Mouse (Mus musculus) ES-Bruce4 (cell line): ENCODE measurements around the gene Socs3. TPM values are rescaled to one million over a fixed set of nuclear protein-coding genes. Genes with fewer than 3 reads are reported as not detected.

Source experiments
- H3K27ac ChIP-seq: 2 replicates; pipeline ENCODE4 v1.5.1; 2012; ENCODE audit warnings: low read length, inconsistent platforms; ENCODE audit not compliant: insufficient read depth
- H3K27me3 ChIP-seq: 2 replicates; pipeline ENCODE4 v1.6.1; 2012; ENCODE audit warnings: mild to moderate bottlenecking, low read length, inconsistent platforms; ENCODE audit not compliant: control insufficient read depth, poor library complexity, insufficient read depth, severe bottlenecking
- H3K36me3 ChIP-seq: 2 replicates; pipeline ENCODE4 v1.6.1; 2012; ENCODE audit warnings: inconsistent platforms, mild to moderate bottlenecking, low read length, moderate library complexity; ENCODE audit not compliant: control insufficient read depth, poor library complexity, insufficient read depth, severe bottlenecking
- H3K4me1 ChIP-seq: one replicate; pipeline ENCODE4 v1.8.1; 2011; ENCODE audit warnings: low read length; ENCODE audit not compliant: control insufficient read depth, insufficient read depth
- H3K4me3 ChIP-seq: 2 replicates; pipeline ENCODE4 v1.5.1; 2011; ENCODE audit warnings: low read depth, mild to moderate bottlenecking, low read length
- H3K9ac ChIP-seq: 2 replicates; pipeline ENCODE4 v1.6.1; 2012; ENCODE audit warnings: low read depth, mild to moderate bottlenecking, inconsistent platforms; ENCODE audit not compliant: poor library complexity, severe bottlenecking
- H3K9me3 ChIP-seq: replicated peaks from 2 replicates; pipeline ENCODE4 v1.6.1; 2012; ENCODE audit warnings: mild to moderate bottlenecking, low read length, inconsistent platforms; ENCODE audit not compliant: control insufficient read depth, poor library complexity, insufficient read depth, severe bottlenecking
- CTCF ChIP-seq: IDR thresholded peaks from one replicate; pipeline ENCODE4 v1.8.1; 2011; ENCODE audit warnings: low read depth, low read length
- EP300 ChIP-seq: IDR thresholded peaks from 2 replicates; pipeline ENCODE4 v1.6.1; 2011; ENCODE audit warnings: low read depth, low read length; ENCODE audit not compliant: insufficient read depth
- POLR2A ChIP-seq: IDR thresholded peaks from one replicate; pipeline ENCODE4 v1.8.1; 2011; ENCODE audit warnings: low read length; ENCODE audit not compliant: insufficient read depth
- polyA plus RNA-seq: library from polyadenylated mRNA; stranded (reverse); fragments of >200 nt; gene quantifications from 2 replicates; pipeline ENCODE4 v1.2.4, GENCODE M21; 2011; ENCODE audit warnings: low read depth; ENCODE audit not compliant: missing spikeins, insufficient read depth, insufficient read length

Socs3 gene
- polyA plus RNA-seq, 1 experiment: 61.5 TPM

GRCm38 (mm10) chr11:117971646-117972242 is 1.9 kb upstream of the Socs3 start:
- no peak for TF ChIP-seq POLR2A
- no peak for TF ChIP-seq EP300
- no peak overlapping the region for H3K9ac ChIP-seq
- no peaks in the 10 kb centered on the region for H3K9me3 ChIP-seq
- H3K36me3 ChIP-seq: peaks cover 14% of the 10 kb centered on the region
- no peak overlapping the region for H3K4me3 ChIP-seq
- H3K27ac ChIP-seq: peak overlapping the region; percentile 96
- H3K4me1 ChIP-seq: peaks cover 13% of the 10 kb centered on the region
- no peaks in the 10 kb centered on the region for H3K27me3 ChIP-seq

DNA sequence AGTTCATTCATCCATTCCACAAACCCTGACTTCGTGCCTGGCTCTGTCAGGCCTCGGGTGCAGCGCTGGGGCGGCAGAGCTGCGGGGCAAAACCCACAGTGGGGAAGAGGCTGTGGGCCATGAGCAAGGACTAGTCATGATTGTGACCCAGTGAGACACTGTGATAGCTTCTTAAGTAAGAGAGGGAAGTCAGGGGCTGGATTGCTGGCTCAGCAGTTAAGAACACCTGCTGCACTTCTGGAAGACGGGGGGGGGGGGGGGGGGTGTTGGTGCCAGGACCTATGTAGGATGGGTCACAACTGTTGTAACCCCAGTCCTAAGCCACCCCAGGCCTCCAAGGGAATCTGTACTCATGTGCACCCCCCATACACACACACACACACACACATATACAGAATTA is 1.3 kb upstream of the Socs3 start:
- no peak overlapping the region for H3K27ac ChIP-seq

DNA sequence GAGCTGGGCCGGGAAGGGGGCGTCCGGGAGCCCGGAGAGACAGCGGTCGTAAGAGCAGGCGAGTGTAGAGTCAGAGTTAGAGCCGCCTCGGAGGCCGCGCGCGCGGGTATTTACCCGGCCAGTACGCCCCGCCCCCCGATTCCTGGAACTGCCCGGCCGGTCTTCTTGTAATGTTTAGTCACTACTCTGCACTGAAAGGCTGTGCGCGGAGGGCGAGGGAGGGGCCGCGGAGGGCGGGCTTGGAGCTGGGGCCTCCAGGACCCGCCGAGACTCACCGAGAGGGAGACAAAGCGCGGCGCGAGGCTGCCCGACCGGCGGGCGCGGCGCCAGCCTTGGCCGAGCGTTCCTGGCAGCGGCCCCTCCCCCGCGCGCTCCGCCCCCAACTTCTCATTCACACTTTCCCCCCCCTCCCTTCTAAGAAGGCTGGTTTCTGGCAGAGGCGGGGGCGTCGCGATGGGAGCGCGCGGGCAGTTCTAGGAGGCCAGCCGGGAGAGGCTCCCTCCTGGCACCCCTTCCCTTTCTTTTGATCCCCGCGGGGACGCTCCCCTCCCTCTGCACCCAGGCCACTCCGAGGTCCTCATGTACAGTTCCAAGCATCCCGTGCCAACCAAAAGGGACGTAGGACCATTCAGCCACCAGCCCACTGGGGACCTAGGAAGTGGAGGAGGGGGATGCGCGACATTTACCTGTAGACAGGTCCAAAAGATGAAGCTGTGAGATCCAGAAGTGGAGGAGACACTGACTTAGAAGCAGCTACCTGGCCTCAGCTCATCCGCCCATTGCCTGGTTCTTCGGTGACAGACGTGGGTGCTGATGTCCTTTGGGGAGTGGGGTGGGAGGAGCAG is 525 bp downstream of the Socs3 start:
- Histone ChIP-seq H3K4me1 (peaks cover 16% of the 10 kb centered on the region), H3K27me3 (no peaks in the 10 kb centered on the region)
- no peak for TF ChIP-seq CTCF
- peak; percentile 66 for TF ChIP-seq EP300
- TF ChIP-seq POLR2A: peak; percentile 80

More for the DNA sequence above, 1.3 kb upstream of the Socs3 start:
- peaks cover 20% of the 10 kb centered on the region for H3K36me3 ChIP-seq
- no peak overlapping the region for H3K9ac ChIP-seq
- TF ChIP-seq EP300: no peak
- no peak for TF ChIP-seq POLR2A
- no peak for TF ChIP-seq CTCF
- H3K9me3 ChIP-seq: no peaks in the 10 kb centered on the region
- H3K27me3 ChIP-seq: no peaks in the 10 kb centered on the region
- H3K4me1 ChIP-seq: peaks cover 13% of the 10 kb centered on the region
- H3K4me3 ChIP-seq: no peak overlapping the region

DNA sequence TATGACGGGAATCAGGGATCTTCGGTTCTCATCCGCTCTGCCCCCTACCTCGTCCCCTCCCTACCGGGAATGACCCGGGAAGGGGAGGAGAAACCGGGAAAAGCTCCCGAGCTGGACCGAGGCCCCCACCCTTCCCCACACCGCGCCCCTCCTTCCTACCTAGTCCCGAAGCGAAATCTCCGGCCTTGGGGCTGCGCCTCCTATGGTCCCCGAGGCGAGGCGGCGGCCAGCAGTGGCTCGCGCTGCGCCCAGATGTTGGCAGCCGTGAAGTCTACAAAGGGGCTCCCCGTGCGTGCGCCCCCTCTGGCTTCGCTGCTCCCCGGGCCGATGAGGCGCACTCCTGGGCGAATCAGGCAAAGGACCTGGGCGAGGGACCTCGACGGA is 1.1 kb downstream of the Socs3 start:
- H3K4me3 ChIP-seq: peak overlapping the region; percentile 94
- TF ChIP-seq EP300: no peak
- TF ChIP-seq CTCF: no peak
- TF ChIP-seq POLR2A: no peak
- no peaks in the 10 kb centered on the region for H3K9me3 ChIP-seq
- peaks cover 17% of the 10 kb centered on the region for H3K4me1 ChIP-seq
- peak overlapping the region; percentile 98 for H3K9ac ChIP-seq
- H3K27me3 ChIP-seq: no peaks in the 10 kb centered on the region
- peaks cover 26% of the 10 kb centered on the region for H3K36me3 ChIP-seq
- peak overlapping the region; percentile 62 for H3K27ac ChIP-seq

More for the DNA sequence above, 525 bp downstream of the Socs3 start:
- peaks cover 26% of the 10 kb centered on the region for H3K36me3 ChIP-seq
- peak overlapping the region; percentile 98 for H3K9ac ChIP-seq
- peak overlapping the region; percentile 62 for H3K27ac ChIP-seq
- peak overlapping the region; percentile 94 for H3K4me3 ChIP-seq
- no peaks in the 10 kb centered on the region for H3K9me3 ChIP-seq

- peak overlapping the region; percentile 98 for H3K9ac ChIP-seq
- H3K27me3 ChIP-seq: no peaks in the 10 kb centered on the region
- peak overlapping the region; percentile 94 for H3K4me3 ChIP-seq
- peak overlapping the region; percentile 62 for H3K27ac ChIP-seq
- no peak for TF ChIP-seq CTCF
- TF ChIP-seq EP300: no peak
- TF ChIP-seq POLR2A: no peak
- H3K9me3 ChIP-seq: no peaks in the 10 kb centered on the region
- H3K36me3 ChIP-seq: peaks cover 26% of the 10 kb centered on the region
- peaks cover 15% of the 10 kb centered on the region for H3K4me1 ChIP-seq
Measured at GRCm38 (mm10) chr11:117968016-117968671, 1.7 kb downstream of the Socs3 start.
